Mouse (Mus musculus): ENCODE data around the gene Dnah8. TPM values are rescaled to one million over a fixed set of nuclear protein-coding genes. Genes with fewer than 3 reads are reported as not detected.

The Dnah8 gene
- polyA plus RNA-seq, 1 experiment from 2014 or later: 1.3 TPM

DNA sequence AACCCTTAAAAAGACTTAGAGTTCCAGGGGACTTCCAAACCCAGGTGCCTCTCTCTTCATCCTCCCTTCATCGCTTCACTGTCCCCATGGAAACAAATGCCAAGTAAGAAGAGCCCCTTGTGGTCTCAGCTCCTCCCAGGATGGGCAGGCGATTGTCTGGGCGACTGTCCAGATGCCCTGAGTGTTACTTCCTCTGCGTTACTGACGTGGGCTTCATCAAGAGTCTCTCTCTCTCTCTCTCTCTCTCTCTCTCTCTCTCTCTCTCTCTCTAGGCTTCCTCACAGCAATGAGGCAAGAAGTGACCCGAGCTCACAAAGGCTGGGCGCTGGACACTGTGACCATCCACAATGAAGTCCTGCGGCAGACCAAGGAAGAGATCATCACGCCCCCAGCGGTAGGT is 246.9 kb downstream of the Dnah8 start:
- ATAC-seq (ENCODE audit: insufficient number of reproducible peaks, low FRiP score, low TSS enrichment, low read depth): no peak
- Histone ChIP-seq H3K36me3 (no peaks in the 10 kb centered on the region), H3K4me1 (no peaks in the 10 kb centered on the region), H3K27me3 (no peaks in the 10 kb centered on the region), H3K4me3 (no peak overlapping the region), H3K9ac (no peak overlapping the region), H3K9me3 (no peaks in the 10 kb centered on the region), H3K4me2 (no peak overlapping the region), H3K27ac (no peak overlapping the region)
- 39% methylated on average over 10 of the region's 10 CpGs for WGBS

DNA sequence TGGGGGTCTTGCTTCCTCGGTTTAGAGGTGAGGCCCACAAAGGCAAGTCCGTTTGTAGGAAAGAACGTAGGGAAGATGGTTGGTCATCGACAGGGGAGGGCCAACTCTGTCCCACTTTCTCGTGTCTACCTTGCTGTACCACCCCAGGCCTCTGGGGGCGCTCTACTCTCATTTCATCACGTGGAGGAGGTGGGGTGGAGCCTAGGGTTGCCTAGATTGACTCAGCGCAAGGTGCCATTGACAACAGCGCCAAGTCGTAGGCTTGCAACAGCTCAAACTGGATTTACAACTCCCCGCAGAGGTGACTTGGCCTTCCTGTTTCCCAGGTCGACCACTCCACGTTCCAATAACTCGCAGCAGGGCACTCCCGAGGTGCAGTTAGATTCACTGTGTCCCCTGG is 250.1 kb downstream of the Dnah8 start:
- no peak overlapping the region for H3K27ac ChIP-seq
- no peak overlapping the region for H3K4me2 ChIP-seq
- no peaks in the 10 kb centered on the region for H3K36me3 ChIP-seq
- no peaks in the 10 kb centered on the region for H3K27me3 ChIP-seq
- WGBS: 58% methylated on average over 15 of the region's 15 CpGs
- H3K9me3 ChIP-seq: no peaks in the 10 kb centered on the region
- no peak overlapping the region for H3K4me3 ChIP-seq
- no peak overlapping the region for H3K9ac ChIP-seq
- H3K4me1 ChIP-seq: no peaks in the 10 kb centered on the region
- ATAC-seq (ENCODE audit: insufficient number of reproducible peaks, low FRiP score, low TSS enrichment, low read depth): no peak

DNA sequence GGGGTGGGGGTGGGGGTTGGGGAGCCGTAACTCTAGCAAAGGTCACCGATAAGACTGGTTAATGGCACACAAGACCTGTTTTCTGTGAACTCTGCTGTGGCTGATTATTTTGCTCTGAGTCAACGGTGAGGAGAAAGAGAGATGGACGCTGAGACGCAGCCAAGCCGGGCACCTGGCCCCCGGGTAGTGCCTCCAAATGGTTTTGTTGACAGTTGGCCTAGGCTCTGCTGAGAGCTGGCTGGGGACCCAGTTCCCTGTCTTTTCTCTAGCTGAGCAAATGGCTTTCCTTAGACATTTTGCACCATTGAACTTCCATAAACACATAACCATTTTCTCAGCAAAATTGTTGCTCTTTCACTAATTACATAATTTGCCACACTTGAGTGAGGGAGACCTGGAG is 253.3 kb downstream of the Dnah8 start:
- 74% methylated on average over 7 of the region's 7 CpGs for WGBS
- ATAC-seq (ENCODE audit: insufficient number of reproducible peaks, low FRiP score, low TSS enrichment, low read depth): no peak

GRCm38 (mm10) chr17:30878626-30879025 is 254.5 kb downstream of the Dnah8 start:
- Histone ChIP-seq H3K36me3 (no peaks in the 10 kb centered on the region), H3K4me1 (no peaks in the 10 kb centered on the region), H3K27me3 (peaks cover 8% of the 10 kb centered on the region; the same call in 1 of the 2 replicates), H3K9me3 (no peaks in the 10 kb centered on the region), H3K9ac (no peak overlapping the region), H3K4me2 (no peak overlapping the region), H3K27ac (no peak overlapping the region), H3K4me3 (no peak overlapping the region)
- no peak for ATAC-seq (ENCODE audit: insufficient number of reproducible peaks, low FRiP score, low TSS enrichment, low read depth)
- WGBS: 39% methylated on average over 6 of the region's 6 CpGs

More for the DNA sequence above, 253.3 kb downstream of the Dnah8 start:
- Histone ChIP-seq H3K4me2 (no peak overlapping the region), H3K9me3 (no peaks in the 10 kb centered on the region), H3K9ac (no peak overlapping the region), H3K4me3 (no peak overlapping the region), H3K27me3 (no peaks in the 10 kb centered on the region), H3K36me3 (no peaks in the 10 kb centered on the region), H3K27ac (no peak overlapping the region), H3K4me1 (no peaks in the 10 kb centered on the region)

DNA sequence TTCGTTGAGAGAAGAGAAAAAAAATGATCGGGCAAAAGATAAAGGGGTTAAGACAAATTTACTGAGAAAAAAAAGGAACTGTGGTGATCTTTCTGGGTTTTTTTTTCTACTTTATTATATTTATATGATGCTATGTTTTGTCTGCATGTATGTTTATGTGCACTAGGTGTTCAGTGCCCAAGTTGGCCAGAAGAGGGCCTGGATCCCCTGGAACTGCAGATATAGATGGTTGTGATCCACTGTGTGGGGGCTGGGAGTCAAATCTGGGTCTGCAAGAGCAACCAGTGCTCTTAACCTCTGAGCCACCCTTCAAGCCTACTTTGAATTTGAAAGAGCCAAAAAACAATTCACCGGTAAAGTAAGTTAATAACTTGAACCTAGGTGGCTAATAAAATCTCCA is 256.2 kb downstream of the Dnah8 start:
- no peaks in the 10 kb centered on the region for H3K4me1 ChIP-seq
- no peaks in the 10 kb centered on the region for H3K36me3 ChIP-seq
- H3K4me3 ChIP-seq: no peak overlapping the region
- no peak overlapping the region for H3K9ac ChIP-seq
- H3K4me2 ChIP-seq: no peak overlapping the region
- WGBS: 81% methylated on average over 3 of the region's 3 CpGs
- H3K27me3 ChIP-seq: peaks cover 8% of the 10 kb centered on the region; the same call in 1 of the 2 replicates
- ATAC-seq (ENCODE audit: insufficient number of reproducible peaks, low FRiP score, low TSS enrichment, low read depth): no peak
- no peak overlapping the region for H3K27ac ChIP-seq
- no peaks in the 10 kb centered on the region for H3K9me3 ChIP-seq

DNA sequence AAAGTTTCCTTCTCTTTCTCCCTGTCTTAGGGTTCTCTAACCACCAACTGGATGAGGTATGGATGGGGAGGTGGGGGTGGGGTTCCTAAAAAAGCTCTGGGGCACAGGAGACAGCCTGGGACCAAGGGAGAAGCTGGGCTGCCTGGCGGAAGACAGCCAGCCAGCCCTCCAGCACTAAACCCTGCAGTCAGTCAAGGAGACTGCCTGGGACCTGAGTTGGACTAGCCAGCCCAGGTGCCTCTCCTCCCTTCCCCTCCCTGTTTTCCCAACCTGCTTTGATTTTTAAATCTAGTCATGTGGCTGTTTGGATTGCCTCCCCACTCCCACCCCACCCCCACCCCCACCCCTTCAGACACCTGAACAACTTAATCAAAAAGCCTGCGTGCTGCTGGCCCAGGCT is 256.8 kb downstream of the Dnah8 start:
- Histone ChIP-seq H3K27me3 (peaks cover 8% of the 10 kb centered on the region; the same call in 1 of the 2 replicates), H3K9me3 (no peaks in the 10 kb centered on the region), H3K27ac (no peak overlapping the region), H3K9ac (no peak overlapping the region), H3K4me3 (no peak overlapping the region), H3K36me3 (no peaks in the 10 kb centered on the region), H3K4me1 (no peaks in the 10 kb centered on the region), H3K4me2 (no peak overlapping the region)
- no peak for ATAC-seq (ENCODE audit: insufficient number of reproducible peaks, low FRiP score, low TSS enrichment, low read depth)
- 44% methylated on average over 2 of the region's 2 CpGs for WGBS

- H3K27ac ChIP-seq: no peak overlapping the region
- H3K36me3 ChIP-seq: no peaks in the 10 kb centered on the region
- H3K27me3 ChIP-seq: peaks cover 8% of the 10 kb centered on the region; the same call in 1 of the 2 replicates
- H3K4me1 ChIP-seq: no peaks in the 10 kb centered on the region
- 8% methylated on average over 6 of the region's 6 CpGs for WGBS
- no peaks in the 10 kb centered on the region for H3K9me3 ChIP-seq
- H3K4me2 ChIP-seq: no peak overlapping the region
- H3K4me3 ChIP-seq: no peak overlapping the region
- H3K9ac ChIP-seq: no peak overlapping the region
- ATAC-seq (ENCODE audit: insufficient number of reproducible peaks, low FRiP score, low TSS enrichment, low read depth): no peak
These were observed 258.1 kb downstream of the Dnah8 start for GRCm38 (mm10) chr17:30882206-30882605.

DNA sequence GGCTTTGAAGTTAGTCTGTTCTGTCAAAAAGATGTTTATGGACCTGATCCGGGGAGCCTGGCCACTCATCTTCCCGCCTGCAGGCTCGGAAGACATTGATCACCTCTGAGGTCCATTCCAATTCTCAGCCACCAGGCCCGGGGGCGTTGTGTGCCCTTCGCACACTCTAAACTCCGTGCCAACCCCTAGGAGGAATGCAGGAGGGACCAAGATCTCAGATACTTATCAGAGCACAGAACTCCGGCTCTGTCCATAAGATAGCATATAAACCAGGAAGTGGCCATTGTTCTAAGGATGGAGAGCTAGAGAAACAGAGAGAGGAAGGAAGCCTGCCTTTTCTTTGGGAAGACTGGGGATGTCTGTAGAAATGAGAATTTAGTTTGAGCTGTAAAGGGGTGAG is 259.4 kb downstream of the Dnah8 start:
- WGBS: 60% methylated on average over 8 of the region's 8 CpGs
- no peak for ATAC-seq (ENCODE audit: insufficient number of reproducible peaks, low FRiP score, low TSS enrichment, low read depth)
- H3K27ac ChIP-seq: no peak overlapping the region

DNA sequence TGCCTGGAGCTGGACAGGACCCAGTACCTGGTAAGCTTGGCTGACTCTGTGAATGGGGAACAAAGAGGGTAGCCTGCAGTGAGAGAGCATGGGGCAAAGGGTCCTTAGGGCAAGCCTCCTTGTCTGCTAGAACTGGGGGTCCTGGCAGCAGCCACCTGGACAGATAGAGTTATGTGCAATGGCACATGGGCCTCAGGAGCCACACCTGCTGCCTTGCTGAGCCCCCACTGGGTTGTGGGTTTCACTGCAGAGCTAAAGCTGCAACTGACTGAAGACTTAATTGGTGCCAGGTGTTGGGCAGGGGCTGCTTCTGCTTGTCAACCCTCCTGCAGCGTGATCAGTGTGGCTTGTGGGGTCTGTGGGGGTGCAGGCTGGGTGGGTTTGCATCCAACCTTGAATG is 267.9 kb downstream of the Dnah8 start:
- Histone ChIP-seq H3K9ac (no peak overlapping the region), H3K4me3 (no peak overlapping the region), H3K27ac (no peak overlapping the region), H3K9me3 (no peaks in the 10 kb centered on the region), H3K4me2 (no peak overlapping the region), H3K27me3 (0 out of 2 replicates have a peak, but pooled peaks cover 7% of the 10 kb centered on the region), H3K4me1 (0 out of 2 replicates have a peak, but pooled peaks cover 5% of the 10 kb centered on the region), H3K36me3 (no peaks in the 10 kb centered on the region)
- 5% methylated on average over 1 of the region's 1 CpGs for WGBS
- no peak for ATAC-seq (ENCODE audit: insufficient number of reproducible peaks, low FRiP score, low TSS enrichment, low read depth)

More for the DNA sequence above, 259.4 kb downstream of the Dnah8 start:
- Histone ChIP-seq H3K9ac (no peak overlapping the region), H3K4me3 (no peak overlapping the region), H3K36me3 (no peaks in the 10 kb centered on the region), H3K4me1 (no peaks in the 10 kb centered on the region), H3K27me3 (peaks cover 8% of the 10 kb centered on the region; the same call in 1 of the 2 replicates), H3K9me3 (no peaks in the 10 kb centered on the region), H3K4me2 (no peak overlapping the region)

DNA sequence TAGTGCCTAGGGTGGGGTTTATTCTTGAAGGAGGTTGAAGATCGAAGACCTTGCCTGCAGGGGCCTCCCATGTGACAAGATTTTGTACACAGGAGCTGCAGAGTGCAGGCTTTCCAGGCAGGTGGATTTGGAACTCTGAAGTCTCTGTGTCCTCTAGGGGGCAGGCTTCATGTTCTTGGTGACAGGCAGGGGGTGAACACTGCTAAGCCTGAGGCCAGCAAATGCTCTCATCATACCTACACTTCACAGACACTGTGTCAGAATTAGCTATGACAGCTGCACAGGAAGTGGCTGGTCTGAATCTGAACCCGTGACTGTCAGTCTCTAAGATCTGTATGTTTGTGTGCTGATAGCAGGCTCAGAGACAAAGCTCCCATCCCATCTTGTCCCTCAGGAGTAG is 268.6 kb downstream of the Dnah8 start:
- Histone ChIP-seq H3K36me3 (no peaks in the 10 kb centered on the region), H3K27me3 (0 out of 2 replicates have a peak, but pooled peaks cover 14% of the 10 kb centered on the region), H3K9ac (no peak overlapping the region), H3K27ac (no peak overlapping the region), H3K4me2 (no peak overlapping the region), H3K4me1 (0 out of 2 replicates have a peak, but pooled peaks cover 5% of the 10 kb centered on the region), H3K4me3 (no peak overlapping the region), H3K9me3 (no peaks in the 10 kb centered on the region)
- WGBS: 27% methylated on average over 2 of the region's 2 CpGs
- no peak for ATAC-seq (ENCODE audit: insufficient number of reproducible peaks, low FRiP score, low TSS enrichment, low read depth)

- Histone ChIP-seq H3K27ac (no peak overlapping the region), H3K4me3 (no peak overlapping the region), H3K4me2 (no peak overlapping the region), H3K27me3 (peaks cover 46% of the 10 kb centered on the region), H3K9ac (no peak overlapping the region), H3K9me3 (no peaks in the 10 kb centered on the region), H3K36me3 (no peaks in the 10 kb centered on the region), H3K4me1 (peaks cover 10% of the 10 kb centered on the region)
- WGBS: 19% methylated on average over 2 of the region's 2 CpGs
- no peak for ATAC-seq (ENCODE audit: insufficient number of reproducible peaks, low FRiP score, low TSS enrichment, low read depth)
These were observed 272.9 kb downstream of the Dnah8 start for GRCm38 (mm10) chr17:30897075-30897474.

DNA sequence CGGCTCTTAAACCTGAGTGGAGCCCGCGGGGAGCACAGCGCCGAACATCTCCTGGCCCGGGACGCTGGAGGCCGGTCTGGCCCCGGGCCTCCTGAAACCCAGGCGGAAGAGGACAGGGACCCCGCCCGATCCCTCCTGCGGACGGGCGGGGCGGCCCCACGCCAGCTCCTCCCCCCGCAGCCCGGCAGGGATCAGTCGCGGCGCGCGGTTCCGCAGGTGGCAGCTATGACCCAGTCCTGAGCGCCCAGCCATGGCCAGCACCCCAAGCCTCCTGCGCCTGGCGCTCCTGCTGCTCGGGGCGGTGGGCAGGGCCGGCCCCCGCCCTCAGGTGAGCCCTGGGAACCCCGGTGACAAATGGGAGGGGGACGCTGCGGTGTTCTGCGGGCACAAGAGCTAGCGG is 277.5 kb downstream of the Dnah8 start, which contains the start of gene Glp1r:
Gene Glp1r, plus strand, starts transcription at position 191 of the 400 bp plus-strand sequence.
- under 1% methylated on average over 37 of the region's 37 CpGs for WGBS
- ATAC-seq (ENCODE audit: insufficient number of reproducible peaks, low FRiP score, low TSS enrichment, low read depth): no peak
- peaks cover 10% of the 10 kb centered on the region for H3K4me1 ChIP-seq
- H3K4me2 ChIP-seq: peak within 1 kb of the TSS; percentile 92
- H3K27me3 ChIP-seq: peaks cover 73% of the 10 kb centered on the region
- no peak within 1 kb of the TSS for H3K27ac ChIP-seq
- H3K36me3 ChIP-seq: no peaks in the 10 kb centered on the region
- peak within 1 kb of the TSS; percentile 42 for H3K4me3 ChIP-seq
- no peaks in the 10 kb centered on the region for H3K9me3 ChIP-seq
- peak within 1 kb of the TSS; percentile 31 for H3K9ac ChIP-seq

DNA sequence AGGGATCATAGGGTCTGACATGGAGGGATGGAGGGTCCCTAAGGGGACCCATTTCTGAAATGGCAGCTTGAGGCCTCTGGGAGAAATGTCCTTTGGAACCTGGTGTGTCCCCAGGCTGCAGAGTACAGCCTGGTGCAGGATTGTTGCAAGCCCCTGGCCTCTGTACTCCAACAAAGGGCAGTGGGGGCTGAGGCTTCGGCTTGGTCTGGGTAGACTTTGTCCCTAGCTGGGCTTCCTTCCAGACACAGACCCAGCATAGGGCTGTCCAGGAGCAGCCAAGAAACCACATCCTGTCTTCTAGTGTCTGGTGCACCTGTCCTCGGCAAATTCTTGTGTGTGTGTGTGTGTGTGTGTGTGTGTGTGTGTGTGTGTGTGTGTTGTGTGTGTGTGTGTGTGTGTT is 279.9 kb downstream of the Dnah8 start:
- no peak overlapping the region for H3K4me2 ChIP-seq

More for the DNA sequence above, 279.9 kb downstream of the Dnah8 start:
- no peak for ATAC-seq (ENCODE audit: insufficient number of reproducible peaks, low FRiP score, low TSS enrichment, low read depth)
- no peak overlapping the region for H3K4me3 ChIP-seq
- H3K9ac ChIP-seq: no peak overlapping the region
- H3K27ac ChIP-seq: no peak overlapping the region
- H3K27me3 ChIP-seq: peaks cover 77% of the 10 kb centered on the region
- H3K9me3 ChIP-seq: no peaks in the 10 kb centered on the region
- H3K36me3 ChIP-seq: no peaks in the 10 kb centered on the region
- H3K4me1 ChIP-seq: peaks cover 10% of the 10 kb centered on the region
- 73% methylated on average over 2 of the region's 2 CpGs for WGBS

All from limb, embryonic 15.5 days (tissue).